ENCODE assay signal across 24 mouse cellular contexts in genomic region chr16:95436611-95437010, GRCm38 (mm10).
A peak's percentile ranks its signal among the peaks of the same experiment; 100 is the strongest.
DNase-seq lines count a peak whose midpoint lies in the region; TF ChIP-seq lines count a peak whose summit lies in the region.
"Had no signal": no experiment of that assay in that cellular context is flagged by ENCODE, and none has a peak within 500 bp of the region (broad histone marks: within the 10 kb centered on the region; RNA-seq: fewer than 3 reads in every experiment).

No protein-coding gene starts in this region.

- DNase-seq in adrenal gland, adult 2 months, result peak; percentile 73
- DNase-seq in adrenal gland, postnatal 4 days (ENCODE audit: low spot score in 2 of 2), result no peak
- peak; percentile 31 for DNase-seq in 3T3-L1 (ENCODE audit: low read depth, low spot score)
- peak; percentile 43 for DNase-seq in adrenal gland, postnatal 10 days
- DNase-seq in cerebellum, postnatal 4 days (ENCODE audit: low spot score in 2 of 2), result no peak
- no peak for DNase-seq in frontal cortex, postnatal 14 days (ENCODE audit: low spot score in 2 of 2)
- no peak for DNase-seq in lung, postnatal 14 days
- DNase-seq: cerebellum, adult 8-10 months; cerebellum, postnatal 25 days; embryo, embryonic 11 days; gastrocnemius, postnatal 10 days; heart, adult 11 months; heart, postnatal 4 days; kidney, adult 9 months; kidney, postnatal 14 days; left cerebral cortex, postnatal 4 days; lung, adult 2 months; lung, postnatal 10 days; thymus, adult 2 months; thymus, postnatal 36 days had no signal

- H3K4me3 ChIP-seq in embryonic fibroblast, embryonic 13.5 days (ENCODE audit: insufficient read depth, low read length), result no peak overlapping the region
- H3K4me3 ChIP-seq: embryonic facial prominence, embryonic 12.5 days had no signal

- peak overlapping the region; percentile 67 for H3K27ac ChIP-seq in embryonic fibroblast, embryonic 13.5 days (ENCODE audit: insufficient read depth, low read length)
- H3K27ac ChIP-seq: embryonic facial prominence, embryonic 12.5 days; hindbrain, embryonic 14.5 days; liver, embryonic 14.5 days had no signal

- TF ChIP-seq CTCF in embryonic fibroblast, embryonic 13.5 days (IDR thresholded peaks at IDR 0.05; ENCODE audit: borderline replicate concordance, insufficient read depth, low read length), result no peak

- H3K4me1 ChIP-seq in embryonic fibroblast, embryonic 13.5 days (ENCODE audit: control insufficient read depth, insufficient read depth, low read length), result peaks cover 5% of the 10 kb centered on the region; the same call in 1 of the 2 replicates

- no peak for TF ChIP-seq POLR2A in embryonic fibroblast, embryonic 13.5 days (IDR thresholded peaks at IDR 0.05; ENCODE audit: low read depth, low read length)

Comparison
In these comparisons a context has a peak if more than half of its experiments do, and no peak if none do; other contexts are left out.
1. DNase-seq: peak in adrenal gland, adult 2 months (single experiment), 3T3-L1 (single experiment) and adrenal gland, postnatal 10 days (single experiment); none in adrenal gland, postnatal 4 days (0 of 2), cerebellum, postnatal 4 days (0 of 2), frontal cortex, postnatal 14 days (0 of 2) and lung, postnatal 14 days (single experiment).